Mouse (Mus musculus): ENCODE results near the gene Slc4a4.

Gene Slc4a4

DNA sequence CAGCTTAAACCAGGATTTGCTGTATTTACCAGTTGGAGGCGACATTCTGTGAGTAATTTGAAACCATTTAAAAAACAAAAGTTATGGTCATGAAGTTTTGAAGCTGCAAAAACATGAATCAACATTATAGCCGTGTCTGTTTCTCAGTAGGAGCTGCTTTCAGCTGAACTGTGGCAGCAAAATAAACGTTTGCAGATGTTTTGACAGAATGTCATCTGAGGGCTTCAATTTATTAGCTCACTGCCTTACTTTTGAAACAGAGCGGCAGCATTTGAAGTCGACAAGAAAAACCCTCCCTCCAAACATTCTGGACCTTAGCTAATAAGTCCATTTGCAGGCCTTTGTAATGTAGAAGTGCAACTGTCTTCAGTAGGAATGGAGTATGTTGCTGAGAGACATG lies 123.5 kb downstream of the Slc4a4 start:
- no peak for DNase-seq (ENCODE audit: low spot score)

DNA sequence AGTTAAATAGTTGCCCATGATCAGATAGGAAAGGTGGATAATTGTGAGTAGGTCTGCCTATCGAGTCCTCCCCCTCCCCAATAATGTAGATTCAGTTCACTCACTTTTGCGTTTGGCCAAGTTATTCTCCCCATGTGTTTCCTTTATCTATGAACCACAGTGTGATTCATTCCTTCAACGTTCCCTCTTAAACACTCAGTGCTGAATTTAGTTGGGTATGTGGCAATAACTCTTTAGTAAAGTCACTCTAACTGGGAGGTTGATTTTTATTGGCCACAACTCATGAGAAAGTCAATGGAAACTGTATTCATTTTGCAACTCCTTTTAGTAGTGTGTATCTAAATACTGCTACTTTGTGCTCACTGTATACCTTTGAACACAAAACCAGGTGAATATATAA lies 125.8 kb downstream of the Slc4a4 start:
- DNase-seq (ENCODE audit: low spot score): no peak

- DNase-seq (ENCODE audit: low spot score): no peak
These were observed 128.2 kb downstream of the Slc4a4 start for GRCm38 (mm10) chr5:89014782-89015181.

GRCm38 (mm10) chr5:89015878-89016277 lies 129.3 kb downstream of the Slc4a4 start:
- DNase-seq (ENCODE audit: low spot score): no peak

- no peak for DNase-seq (ENCODE audit: low spot score)
These were observed 131.9 kb downstream of the Slc4a4 start for GRCm38 (mm10) chr5:89018537-89018936.

GRCm38 (mm10) chr5:89024413-89024812 lies 137.8 kb downstream of the Slc4a4 start:
- DNase-seq (ENCODE audit: low spot score): no peak

GRCm38 (mm10) chr5:89027518-89028085 lies 141.0 kb downstream of the Slc4a4 start:
- DNase-seq (ENCODE audit: low spot score): no peak

DNA sequence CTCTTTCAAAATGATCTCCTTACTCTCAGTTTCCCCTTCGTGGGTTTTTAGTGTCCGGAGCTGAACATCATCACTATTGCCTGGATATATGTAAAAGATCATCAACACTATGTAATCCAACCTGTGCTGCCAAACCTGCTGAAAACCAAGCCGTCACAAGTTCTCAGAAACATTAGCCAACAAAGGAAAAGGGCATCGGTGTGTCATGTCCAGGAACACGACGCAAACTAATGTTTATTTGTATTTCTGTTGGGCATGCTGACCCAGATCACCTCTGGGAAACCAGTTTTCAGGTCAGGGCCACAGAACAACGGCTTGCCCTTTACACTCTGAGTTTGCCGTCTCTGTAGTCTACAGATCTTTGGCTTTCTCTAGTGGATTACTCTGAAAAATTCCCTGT lies 146.0 kb downstream of the Slc4a4 start:
- DNase-seq (ENCODE audit: low spot score): no peak

- no peak for DNase-seq (ENCODE audit: low spot score)
These were observed 146.6 kb downstream of the Slc4a4 start for GRCm38 (mm10) chr5:89033256-89033655.

- no peak for DNase-seq (ENCODE audit: low spot score)
These were observed 149.5 kb downstream of the Slc4a4 start for GRCm38 (mm10) chr5:89036147-89036546.

GRCm38 (mm10) chr5:89040814-89041213 lies 154.2 kb downstream of the Slc4a4 start:
- no peak for DNase-seq (ENCODE audit: low spot score)

DNA sequence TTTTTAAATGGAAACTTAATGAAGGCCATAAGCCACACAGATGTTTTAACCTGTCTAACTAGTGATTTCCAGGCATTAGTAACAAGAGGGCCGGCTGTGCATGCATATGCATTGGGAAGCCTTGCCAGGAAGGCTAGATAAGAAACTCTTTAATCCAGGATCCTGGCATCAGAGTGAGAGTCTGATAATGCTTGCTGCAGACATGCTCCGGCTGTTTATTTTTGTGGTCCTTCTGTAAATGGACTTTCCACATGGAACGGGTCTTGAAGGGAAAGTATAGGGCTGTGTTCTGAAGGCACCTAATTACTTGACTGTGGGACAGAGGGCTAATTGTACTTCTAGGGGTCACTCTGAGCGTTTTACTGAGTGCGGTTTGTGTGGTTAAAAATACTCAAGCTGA lies 157.2 kb downstream of the Slc4a4 start:
- DNase-seq (ENCODE audit: low spot score): no peak

GRCm38 (mm10) chr5:89044801-89045200 lies 158.2 kb downstream of the Slc4a4 start:
- DNase-seq (ENCODE audit: low spot score): no peak

DNA sequence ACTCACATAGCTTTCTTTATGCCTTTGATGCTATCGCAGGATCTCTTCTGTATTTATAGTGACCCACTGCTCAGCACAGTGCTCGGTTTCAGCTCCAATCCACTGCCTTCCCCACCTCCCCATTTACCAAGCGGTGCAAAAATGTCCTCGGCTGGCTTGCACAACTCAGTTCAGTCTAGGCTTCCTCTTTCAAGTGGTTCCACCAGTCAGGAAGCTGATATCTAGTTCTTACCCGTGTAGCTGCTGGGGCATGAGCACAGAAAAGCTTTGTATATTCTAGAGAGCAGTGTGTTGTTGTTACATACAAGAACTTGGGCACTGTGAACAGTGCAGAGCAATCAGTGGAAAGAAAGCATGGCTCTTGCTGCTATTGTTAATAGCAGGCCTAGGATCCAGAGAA lies 165.0 kb downstream of the Slc4a4 start:
- no peak for DNase-seq (ENCODE audit: low spot score)

DNA sequence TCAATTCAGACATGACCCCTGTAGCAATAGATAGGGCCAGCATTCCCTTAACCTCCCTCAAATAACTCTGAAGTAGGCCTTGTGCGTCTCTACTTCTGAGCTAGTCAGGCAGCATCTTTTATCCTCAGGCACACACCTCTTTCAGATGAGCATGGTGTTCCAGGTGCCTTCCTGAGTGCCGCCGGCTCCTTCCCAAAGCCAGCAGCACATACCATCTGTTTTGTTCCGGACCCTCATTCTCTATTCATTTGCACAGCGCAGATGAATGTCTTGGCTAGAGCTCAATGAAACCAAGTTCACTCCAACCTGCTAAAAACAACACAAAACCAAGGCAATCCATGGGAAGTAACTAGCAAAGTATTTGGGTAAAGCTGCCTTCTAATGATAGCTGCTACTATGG lies 165.6 kb downstream of the Slc4a4 start:
- no peak for DNase-seq (ENCODE audit: low spot score)

GRCm38 (mm10) chr5:89055656-89056055 lies 169.0 kb downstream of the Slc4a4 start:
- DNase-seq (ENCODE audit: low spot score): no peak

DNA sequence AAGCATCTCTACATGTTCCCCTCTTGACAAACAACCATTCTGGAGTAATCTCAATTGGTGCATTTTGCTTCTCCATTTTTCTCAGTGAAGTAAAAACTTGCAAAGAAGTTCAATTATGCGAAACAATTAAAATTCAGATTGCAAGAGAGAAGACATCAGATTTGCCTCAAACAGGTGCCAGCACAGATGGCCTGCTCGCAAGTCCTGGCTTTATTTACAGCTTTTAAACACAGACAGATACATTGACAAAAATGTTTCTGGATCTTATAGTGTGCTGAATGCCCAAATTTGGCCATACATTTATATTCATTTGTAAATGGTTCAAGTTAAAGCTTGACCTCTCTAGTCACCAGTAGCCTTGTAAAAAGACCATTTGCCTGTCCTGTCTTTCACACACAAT lies 169.8 kb downstream of the Slc4a4 start:
- no peak for DNase-seq (ENCODE audit: low spot score)

DNA sequence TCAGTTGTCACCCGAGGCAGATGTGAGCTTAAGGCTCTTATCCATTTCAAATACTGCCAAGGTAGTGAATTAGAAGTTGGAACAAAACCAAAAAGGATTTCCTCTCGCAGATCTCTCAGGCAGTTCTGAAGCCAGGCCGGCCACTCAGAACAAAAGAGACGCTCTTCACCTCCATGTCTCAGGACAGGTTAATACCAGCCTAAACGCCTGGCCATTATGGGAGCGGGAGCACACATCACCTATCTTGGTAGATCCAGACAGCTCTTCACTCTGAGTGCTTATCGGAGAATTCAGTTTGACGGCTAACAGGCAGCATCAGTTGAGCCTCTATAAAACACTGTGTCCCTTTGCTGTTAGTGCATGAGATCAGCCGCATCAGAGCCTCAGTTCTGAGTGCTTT lies 174.5 kb downstream of the Slc4a4 start:
- no peak for DNase-seq (ENCODE audit: low spot score)

DNA sequence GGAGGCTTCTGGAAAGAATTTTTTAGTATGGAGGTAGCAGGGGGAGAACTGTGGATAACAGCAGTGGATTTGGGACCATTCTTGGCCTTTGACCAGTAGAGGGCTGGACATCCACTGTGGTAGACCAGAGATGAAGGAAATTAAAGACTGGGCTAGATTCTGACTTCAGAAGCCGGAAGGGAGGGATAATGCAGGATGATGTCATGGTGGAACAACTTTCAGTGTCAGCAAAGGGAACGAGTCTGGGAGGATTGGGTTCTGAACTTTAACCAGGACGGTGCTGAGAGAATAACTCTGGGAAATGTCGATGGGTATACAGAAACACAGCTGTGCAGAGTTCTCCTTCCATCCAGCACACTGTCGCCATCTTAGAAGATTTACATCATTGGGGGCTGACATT lies 175.7 kb downstream of the Slc4a4 start:
- DNase-seq (ENCODE audit: low spot score): no peak

- no peak for DNase-seq (ENCODE audit: low spot score)
These were observed 180.5 kb downstream of the Slc4a4 start for GRCm38 (mm10) chr5:89067111-89067510.

- no peak for DNase-seq (ENCODE audit: low spot score)
These were observed 181.5 kb downstream of the Slc4a4 start for GRCm38 (mm10) chr5:89068072-89068471.

DNA sequence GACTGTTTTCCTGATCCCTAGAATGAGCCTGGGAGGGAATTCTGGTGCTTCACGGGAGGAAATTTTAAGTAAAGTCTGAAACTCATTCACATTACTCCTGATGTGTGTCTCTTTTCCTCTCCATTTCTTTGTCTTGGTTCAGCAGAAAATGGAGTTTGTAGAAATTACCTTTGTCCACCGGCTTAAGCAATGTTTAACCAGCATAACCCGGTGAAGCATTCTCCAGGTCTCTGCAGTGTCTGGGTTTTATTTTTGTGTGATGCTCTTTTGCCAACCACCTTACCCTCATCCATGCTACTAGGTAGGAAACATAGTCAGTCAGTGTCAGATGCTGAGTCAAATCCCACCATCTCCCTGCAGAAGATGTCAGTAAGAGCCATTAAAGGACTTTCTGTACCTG lies 183.4 kb downstream of the Slc4a4 start:
- no peak for DNase-seq (ENCODE audit: low spot score)

DNA sequence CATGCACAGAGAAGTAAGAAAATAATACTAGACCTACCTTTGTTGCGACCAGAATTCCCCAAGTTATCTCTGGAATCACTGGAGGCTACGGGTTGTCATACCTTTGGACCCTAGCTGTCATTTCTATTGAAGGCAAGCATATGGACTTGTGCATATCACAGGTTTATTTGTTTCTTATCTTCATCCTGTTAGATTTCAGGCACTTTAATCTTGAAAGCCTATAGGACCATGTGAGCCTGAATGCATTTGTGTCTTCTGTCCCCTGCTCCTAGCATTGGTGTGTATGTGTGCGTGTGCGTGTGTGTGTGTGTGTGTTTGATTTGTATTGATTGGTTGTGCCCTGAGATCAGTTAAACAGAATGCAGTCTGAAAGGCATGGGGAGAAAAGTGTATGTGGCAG lies 185.3 kb downstream of the Slc4a4 start:
- no peak for DNase-seq (ENCODE audit: low spot score)

DNA sequence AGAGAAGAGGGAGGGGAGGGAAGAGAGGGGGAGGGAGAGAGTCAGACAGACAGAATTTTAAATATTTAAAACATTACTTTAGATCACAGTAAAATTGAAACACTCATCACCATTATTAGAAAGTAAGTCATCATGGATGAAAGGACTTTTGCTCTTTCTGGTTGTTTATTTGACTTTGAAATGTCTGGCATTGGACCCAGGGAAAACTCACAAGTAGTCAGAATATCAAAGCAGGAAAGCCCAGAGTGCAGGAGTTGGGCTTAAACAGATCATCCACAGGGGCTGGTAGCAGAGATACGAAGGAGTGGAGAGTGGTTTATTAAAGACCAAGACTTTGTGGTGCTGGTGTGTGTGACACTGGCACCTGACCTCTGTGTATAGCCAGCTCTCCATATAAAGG lies 191.1 kb downstream of the Slc4a4 start:
- no peak for DNase-seq (ENCODE audit: low spot score)

DNA sequence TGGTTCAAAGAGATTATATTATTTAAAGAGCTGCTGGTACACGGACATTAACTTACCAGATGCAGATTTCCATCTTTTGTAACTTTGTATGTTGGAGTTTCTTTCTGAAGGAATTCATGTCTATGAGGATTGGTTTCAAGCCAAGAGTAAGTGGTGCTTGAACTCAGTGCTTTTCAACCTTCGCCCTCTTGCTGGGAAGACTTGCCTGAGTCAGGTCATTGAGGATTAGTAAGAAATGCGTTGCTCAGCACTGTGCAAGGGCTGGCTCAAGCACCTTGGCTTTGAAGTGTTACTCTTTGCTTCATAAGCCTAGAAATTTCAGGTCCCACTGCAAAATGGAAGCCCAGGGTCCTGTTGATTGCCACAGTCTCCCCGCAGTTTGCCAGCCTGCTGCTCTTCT lies 196.9 kb downstream of the Slc4a4 start:
- no peak for DNase-seq (ENCODE audit: low spot score)
